Comparison of ENCODE assay signal across 9 mouse cellular contexts in genomic region chr4:152185137-152185509, GRCm38 (mm10). TPM values are rescaled to one million over a fixed set of nuclear protein-coding genes. Genes with fewer than 3 reads are reported as not detected.
A peak's percentile ranks its signal among the peaks of the same experiment; 100 is the strongest.
DNase-seq lines count a peak whose midpoint lies in the region; ATAC-seq lines count a peak whose summit lies in the region.
"Had no signal": no experiment of that assay in that cellular context is flagged by ENCODE, and none has a peak within 500 bp of the region (broad histone marks: within the 10 kb centered on the region; RNA-seq: fewer than 3 reads in every experiment).

No protein-coding gene starts in this region.

- 0 out of 2 replicates have a peak, but pooled peaks cover 3% of the 10 kb centered on the region for H3K27me3 ChIP-seq in forebrain, embryonic 13.5 days

- H3K9me3 ChIP-seq in forebrain, embryonic 13.5 days (replicated peaks): 0 out of 2 replicates have a peak, but pooled peaks cover 3% of the 10 kb centered on the region

- H3K27ac ChIP-seq in forebrain, embryonic 13.5 days: peak overlapping the region; percentile 77

- peak overlapping the region; percentile 37; the same call in 1 of the 2 replicates for H3K9ac ChIP-seq in forebrain, embryonic 13.5 days

- no peaks in the 10 kb centered on the region for H3K36me3 ChIP-seq in forebrain, embryonic 13.5 days (ENCODE audit: poor library complexity, severe bottlenecking)

- no peak overlapping the region for H3K4me3 ChIP-seq in forebrain, embryonic 13.5 days

- 0% methylated on average over 3 of the region's 3 CpGs for WGBS in forebrain, embryonic 13.5 days

- H3K4me2 ChIP-seq in forebrain, embryonic 13.5 days: peak overlapping the region; percentile 47

- peak; percentile 87 for DNase-seq in 416B (ENCODE audit: low read depth)
- DNase-seq in MEL-GATA-1-ER (ENCODE audit: extremely low read depth, low read depth): peak; percentile 77
- DNase-seq in induced T-regulatory cell, adult 2 months (ENCODE audit: low read depth): peak; percentile 82
- no peak for DNase-seq in spleen, adult 12 weeks (ENCODE audit: low spot score)
- DNase-seq in spleen, adult 18-20 months: no peak
- DNase-seq in thymus, postnatal 25 days: no peak

- peaks cover 38% of the 10 kb centered on the region for H3K4me1 ChIP-seq in forebrain, embryonic 13.5 days

- ATAC-seq in forebrain, embryonic 13.5 days: peak; percentile 57
- ATAC-seq in megakaryocyte progenitor cell, adult 5-6 weeks (replicated peaks; ENCODE audit: poor library complexity): peak; percentile 72

RNA-seq across cellular contexts. Expression of gene Acot7, which starts 7.2 kb away (rescaled TPM):
- 126 and 135 TPM in 2 replicates for polyA plus RNA-seq in forebrain, embryonic 13.5 days (2015; fragmentation: Nextera tagmentation; extraction: Ambion mirVana)
- 75.9 and 76.7 TPM in 2 replicates for total RNA-seq in megakaryocyte progenitor cell, adult 5-6 weeks (2015)
- 72.6 and 79.3 TPM in 2 replicates for total RNA-seq in megakaryocyte progenitor cell, adult 5-6 weeks (2017)

RNA-seq across cellular contexts. Expression of gene Hes2, which starts 26.5 kb away (rescaled TPM):
- polyA plus RNA-seq in forebrain, embryonic 13.5 days (2015; fragmentation: Nextera tagmentation; extraction: Ambion mirVana): not detected in 2 replicates
- total RNA-seq in megakaryocyte progenitor cell, adult 5-6 weeks (2015): not detected in 2 replicates
- total RNA-seq in megakaryocyte progenitor cell, adult 5-6 weeks (2017): not detected in 2 replicates
- total RNA-seq: heart, postnatal 14 days had no signal

RNA-seq across cellular contexts. Expression of gene Espn, which starts 33.0 kb away (rescaled TPM):
- 0.10 and 0.13 TPM in 2 replicates for polyA plus RNA-seq in forebrain, embryonic 13.5 days (2015; fragmentation: Nextera tagmentation; extraction: Ambion mirVana)
- 1.1 and 1.3 TPM in 2 replicates for total RNA-seq in megakaryocyte progenitor cell, adult 5-6 weeks (2015)
- total RNA-seq in megakaryocyte progenitor cell, adult 5-6 weeks (2017): 0.91 TPM in 1 of 2 replicates, not detected in the other

Comparison
In these comparisons a context has a peak if more than half of its experiments do, and no peak if none do; other contexts are left out.
1. DNase-seq: peak in 416B (single experiment), MEL-GATA-1-ER (single experiment) and induced T-regulatory cell, adult 2 months (single experiment); none in spleen, adult 12 weeks (single experiment), spleen, adult 18-20 months (0 of 2) and thymus, postnatal 25 days (single experiment).